Mouse (Mus musculus): Measurements from ENCODE around the gene Trpv4. TPM values are rescaled to one million over a fixed set of nuclear protein-coding genes. Genes with fewer than 3 reads are reported as not detected.

Gene Trpv4
- polyA plus RNA-seq, 1 experiment = 1.5 TPM

DNA sequence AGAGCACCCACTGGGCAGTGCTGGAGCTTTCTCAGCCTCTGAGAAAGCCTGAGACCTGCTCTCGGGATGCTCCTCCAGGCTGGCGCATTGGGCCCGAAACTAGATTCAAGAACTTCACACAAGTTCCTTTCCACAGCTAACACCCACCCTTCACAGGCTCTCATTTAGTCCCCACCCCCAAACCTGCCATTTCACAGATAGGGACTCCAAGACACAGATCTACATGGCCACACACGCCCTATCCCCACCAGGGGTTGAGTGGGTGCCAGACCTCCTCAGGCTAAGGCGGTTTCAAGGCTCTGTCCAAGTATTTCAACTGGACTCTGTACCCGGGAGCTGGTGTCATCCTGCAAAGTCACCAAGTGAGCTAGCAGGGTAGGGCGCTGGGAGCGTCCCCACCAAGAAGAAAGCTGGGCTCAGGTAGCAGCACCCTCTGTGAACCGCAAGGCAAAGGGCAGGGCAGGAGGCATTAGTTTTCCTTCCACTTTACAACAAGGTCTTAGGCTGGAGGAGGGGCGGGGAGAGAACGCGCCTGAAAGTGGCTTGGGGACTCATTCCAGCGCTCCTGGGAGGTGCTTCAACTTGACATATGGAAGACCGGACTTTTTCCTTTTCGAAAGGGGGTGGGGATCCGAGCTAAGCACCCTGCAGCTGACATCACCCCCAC, 31.6 kb upstream of the Trpv4 start:
- peaks cover 22% of the 10 kb centered on the region for H3K27me3 ChIP-seq (replicated peaks)
- H3K9me3 ChIP-seq = no peaks in the 10 kb centered on the region
- TF ChIP-seq GATA1 (IDR thresholded peaks at IDR 0.05; ENCODE audit: borderline replicate concordance, low read length) (no peak), FLI1 (IDR thresholded peaks at IDR 0.05; ENCODE audit: low read length) (no peak)
- H3K4me3 ChIP-seq (replicated peaks) = peak overlapping the region; percentile 98
- H3K36me3 ChIP-seq (replicated peaks; ENCODE audit: low read length) = peaks cover 10% of the 10 kb centered on the region
- H3K4me1 ChIP-seq = peaks cover 54% of the 10 kb centered on the region

DNA sequence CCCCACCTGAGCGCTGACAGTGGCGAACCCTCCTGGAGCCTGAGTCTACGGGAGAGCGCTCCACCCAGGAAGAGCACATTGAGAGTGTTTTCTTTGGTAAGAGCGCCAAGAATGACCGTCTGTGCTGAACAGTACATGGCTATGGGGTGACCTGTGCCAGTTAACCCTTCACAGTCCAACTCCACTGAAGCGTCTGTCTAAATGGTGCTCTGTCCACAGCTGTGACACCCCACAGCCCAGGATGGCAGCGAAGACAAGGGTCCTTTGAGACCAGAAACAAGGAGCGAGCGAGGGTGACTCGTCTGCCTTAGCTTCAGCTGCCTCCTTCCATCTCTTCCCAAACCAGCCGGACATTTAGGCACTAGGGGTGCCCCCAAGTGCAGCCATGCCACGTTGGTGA, 30.5 kb upstream of the Trpv4 start:
- peaks cover 65% of the 10 kb centered on the region for H3K4me1 ChIP-seq
- TF ChIP-seq FLI1 (IDR thresholded peaks at IDR 0.05; ENCODE audit: low read length) (no peak), GATA1 (IDR thresholded peaks at IDR 0.05; ENCODE audit: borderline replicate concordance, low read length) (no peak)
- H3K4me3 ChIP-seq (replicated peaks) = peak overlapping the region; percentile 5
- H3K36me3 ChIP-seq (replicated peaks; ENCODE audit: low read length) = peaks cover 10% of the 10 kb centered on the region
- H3K9me3 ChIP-seq = no peaks in the 10 kb centered on the region
- peaks cover 12% of the 10 kb centered on the region for H3K27me3 ChIP-seq (replicated peaks)

DNA sequence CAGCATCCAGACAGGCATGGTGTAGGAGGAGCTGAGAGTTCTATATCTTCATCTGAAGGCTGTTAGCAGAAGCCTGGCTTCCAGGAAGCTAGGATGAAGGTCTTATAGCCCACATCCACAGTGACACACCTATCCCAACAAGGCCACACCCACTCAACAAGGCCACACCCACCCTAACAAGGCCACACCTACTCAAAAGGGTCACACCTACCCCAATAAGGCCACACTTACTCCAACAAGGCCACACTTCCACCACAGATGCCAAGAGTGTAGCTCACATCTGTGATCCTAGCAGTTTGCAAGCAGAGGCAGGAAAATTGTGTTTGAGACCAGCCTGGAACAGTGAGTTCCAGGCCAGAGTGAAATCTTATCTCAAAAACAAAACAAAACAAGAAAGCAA, 29.7 kb upstream of the Trpv4 start:
- no peak overlapping the region for H3K4me3 ChIP-seq (replicated peaks)
- TF ChIP-seq FLI1 (IDR thresholded peaks at IDR 0.05; ENCODE audit: low read length) (no peak), GATA1 (IDR thresholded peaks at IDR 0.05; ENCODE audit: borderline replicate concordance, low read length) (no peak)
- no peaks in the 10 kb centered on the region for H3K9me3 ChIP-seq
- peaks cover 63% of the 10 kb centered on the region for H3K4me1 ChIP-seq
- H3K27me3 ChIP-seq (replicated peaks) = peaks cover 6% of the 10 kb centered on the region
- H3K36me3 ChIP-seq (replicated peaks; ENCODE audit: low read length) = peaks cover 10% of the 10 kb centered on the region

DNA sequence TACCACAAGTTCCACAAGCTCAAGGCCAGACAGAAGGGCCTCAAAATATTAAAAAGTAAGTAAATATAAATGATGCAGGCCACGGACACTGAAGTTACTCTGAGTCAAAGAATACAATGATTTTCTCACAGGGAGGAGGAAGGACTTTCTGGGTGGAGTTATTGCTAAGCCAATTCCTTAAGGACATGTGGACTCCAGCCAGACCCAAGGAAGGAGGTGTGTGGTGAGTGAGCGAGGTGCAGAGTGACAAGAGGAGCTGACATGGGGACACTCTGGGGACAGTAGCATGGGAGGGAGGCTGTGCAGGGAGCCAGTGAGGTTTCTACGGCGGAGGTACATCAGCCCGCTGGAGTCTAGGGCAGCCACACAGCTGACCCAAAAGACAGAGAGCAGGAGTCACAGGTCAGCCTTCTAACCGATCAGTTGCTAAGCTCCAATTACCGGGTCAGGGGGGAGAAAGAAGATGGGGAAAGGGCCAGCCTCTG, 28.5 kb upstream of the Trpv4 start:
- Histone ChIP-seq H3K9me3 (no peaks in the 10 kb centered on the region), H3K36me3 (replicated peaks; ENCODE audit: low read length) (peaks cover 13% of the 10 kb centered on the region), H3K4me3 (replicated peaks) (no peak overlapping the region), H3K27me3 (replicated peaks) (no peaks in the 10 kb centered on the region), H3K4me1 (peaks cover 66% of the 10 kb centered on the region)
- TF ChIP-seq GATA1 (IDR thresholded peaks at IDR 0.05; ENCODE audit: borderline replicate concordance, low read length) = no peak
- TF ChIP-seq FLI1 (IDR thresholded peaks at IDR 0.05; ENCODE audit: low read length) = no peak

- TF ChIP-seq GATA1 (IDR thresholded peaks at IDR 0.05; ENCODE audit: borderline replicate concordance, low read length) (no peak), FLI1 (IDR thresholded peaks at IDR 0.05; ENCODE audit: low read length) (no peak)
- Histone ChIP-seq H3K4me1 (peaks cover 69% of the 10 kb centered on the region), H3K36me3 (replicated peaks; ENCODE audit: low read length) (peaks cover 13% of the 10 kb centered on the region), H3K27me3 (replicated peaks) (no peaks in the 10 kb centered on the region), H3K4me3 (replicated peaks) (no peak overlapping the region), H3K9me3 (no peaks in the 10 kb centered on the region)
Observed at GRCm38 (mm10) chr5:114685986-114686385, 27.8 kb upstream of the Trpv4 start.

DNA sequence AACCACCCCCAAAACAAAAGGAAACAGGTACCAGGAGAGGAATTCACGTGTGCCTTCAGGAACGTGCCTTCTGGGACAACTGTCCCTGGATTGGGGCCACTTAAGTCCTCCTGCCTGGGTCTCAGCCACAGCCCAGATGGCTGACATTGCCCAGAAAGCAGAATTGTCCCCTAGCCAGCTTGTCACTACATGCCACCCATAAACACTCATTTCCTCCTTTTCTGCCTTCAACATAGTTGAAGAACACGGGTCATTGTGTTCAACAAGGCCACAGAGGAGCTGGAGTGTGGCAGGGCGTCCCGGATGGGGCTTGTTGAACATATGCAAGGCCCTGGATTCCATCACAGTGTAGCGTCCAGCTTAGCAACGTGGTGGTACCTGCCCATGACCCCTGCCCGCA, 23.5 kb upstream of the Trpv4 start:
- peaks cover 40% of the 10 kb centered on the region for H3K36me3 ChIP-seq (replicated peaks; ENCODE audit: low read length)
- no peak overlapping the region for H3K4me3 ChIP-seq (replicated peaks)
- no peaks in the 10 kb centered on the region for H3K9me3 ChIP-seq
- no peaks in the 10 kb centered on the region for H3K27me3 ChIP-seq (replicated peaks)
- H3K4me1 ChIP-seq = peaks cover 50% of the 10 kb centered on the region
- TF ChIP-seq FLI1 (IDR thresholded peaks at IDR 0.05; ENCODE audit: low read length) (no peak), GATA1 (IDR thresholded peaks at IDR 0.05; ENCODE audit: borderline replicate concordance, low read length) (no peak)

DNA sequence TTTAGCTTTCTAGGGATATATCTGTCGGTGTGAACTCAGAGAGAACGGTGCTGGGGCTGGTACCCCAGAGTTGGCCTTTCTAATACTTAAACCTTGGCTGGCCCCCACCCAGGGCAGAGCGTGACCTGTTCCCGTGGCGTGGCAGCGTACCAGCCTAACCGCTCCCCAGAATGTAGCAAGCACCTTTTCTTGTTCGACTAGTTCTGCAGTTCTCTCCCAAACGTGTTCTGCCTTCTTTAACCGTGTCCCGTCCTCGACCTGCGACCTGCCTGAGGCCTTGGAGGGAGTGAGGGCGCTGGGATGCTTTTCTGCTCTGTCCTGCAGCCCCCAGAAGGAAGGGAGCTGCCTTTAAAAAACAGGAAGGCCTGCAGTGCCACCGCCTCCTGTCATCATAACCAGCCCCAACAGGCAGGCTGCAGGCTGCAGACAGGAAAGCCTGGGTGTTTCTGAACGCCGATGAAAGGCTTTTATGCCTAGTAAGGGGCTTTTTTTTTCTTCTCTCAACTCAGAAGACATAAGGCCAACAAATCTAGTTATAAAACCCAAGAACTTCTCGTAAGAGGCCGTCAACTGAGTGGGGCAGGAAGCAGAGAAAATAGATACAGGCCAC, 22.6 kb upstream of the Trpv4 start:
- H3K9me3 ChIP-seq = no peaks in the 10 kb centered on the region
- TF ChIP-seq GATA1 (IDR thresholded peaks at IDR 0.05; ENCODE audit: borderline replicate concordance, low read length) = no peak
- no peak for TF ChIP-seq FLI1 (IDR thresholded peaks at IDR 0.05; ENCODE audit: low read length)
- peaks cover 49% of the 10 kb centered on the region for H3K36me3 ChIP-seq (replicated peaks; ENCODE audit: low read length)
- no peaks in the 10 kb centered on the region for H3K27me3 ChIP-seq (replicated peaks)
- peaks cover 48% of the 10 kb centered on the region for H3K4me1 ChIP-seq
- H3K4me3 ChIP-seq (replicated peaks) = no peak overlapping the region

DNA sequence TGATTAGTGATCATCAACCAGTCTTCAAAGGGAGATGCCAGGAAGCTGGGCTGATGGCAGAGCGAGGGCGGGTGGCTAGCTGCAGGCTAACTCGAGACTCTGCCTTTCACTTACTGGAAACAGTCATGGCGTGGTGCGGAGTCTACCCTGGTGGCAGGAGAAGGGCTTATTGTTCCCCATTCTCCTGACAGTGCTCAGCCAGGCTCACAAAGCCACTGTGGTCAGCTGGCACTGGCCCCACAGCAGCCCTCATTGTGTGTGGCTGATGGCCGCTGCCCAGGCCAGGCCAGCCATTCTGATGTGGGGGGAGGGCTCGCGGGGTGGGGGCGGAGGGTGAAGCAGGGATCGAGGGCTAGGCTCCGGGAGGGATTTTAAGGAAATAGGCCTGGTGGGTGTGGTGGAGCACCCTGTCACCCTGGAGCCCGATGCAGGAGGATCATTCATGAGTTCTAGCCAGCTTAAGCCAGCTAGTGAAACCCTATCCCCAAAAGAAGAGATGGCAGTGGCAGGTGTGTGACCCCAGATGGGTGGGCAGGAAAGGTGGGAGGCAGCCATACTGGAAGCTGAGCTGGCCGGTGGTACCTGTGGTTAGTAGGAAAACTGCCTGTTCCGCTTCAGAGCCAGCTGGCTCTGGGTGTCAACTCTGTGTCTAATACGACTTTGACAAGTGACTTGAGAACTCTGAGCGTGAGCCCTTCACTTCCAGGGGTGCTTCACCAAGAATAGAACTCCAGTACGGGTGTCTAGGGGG, 21.8 kb upstream of the Trpv4 start:
- no peaks in the 10 kb centered on the region for H3K27me3 ChIP-seq (replicated peaks)
- no peak overlapping the region for H3K4me3 ChIP-seq (replicated peaks)
- peaks cover 40% of the 10 kb centered on the region for H3K4me1 ChIP-seq
- no peak for TF ChIP-seq FLI1 (IDR thresholded peaks at IDR 0.05; ENCODE audit: low read length)
- H3K36me3 ChIP-seq (replicated peaks; ENCODE audit: low read length) = peaks cover 57% of the 10 kb centered on the region
- H3K9me3 ChIP-seq = no peaks in the 10 kb centered on the region

- no peaks in the 10 kb centered on the region for H3K9me3 ChIP-seq
- TF ChIP-seq FLI1 (IDR thresholded peaks at IDR 0.05; ENCODE audit: low read length) (no peak), GATA1 (IDR thresholded peaks at IDR 0.05; ENCODE audit: borderline replicate concordance, low read length) (no peak)
Observed at GRCm38 (mm10) chr5:114674594-114674993, 16.4 kb upstream of the Trpv4 start.

GRCm38 (mm10) chr5:114673114-114673513, 14.9 kb upstream of the Trpv4 start:
- Histone ChIP-seq H3K27me3 (replicated peaks) (no peaks in the 10 kb centered on the region), H3K4me3 (replicated peaks) (no peak overlapping the region), H3K9me3 (no peaks in the 10 kb centered on the region), H3K4me1 (peaks cover 5% of the 10 kb centered on the region), H3K36me3 (replicated peaks; ENCODE audit: low read length) (peaks cover 72% of the 10 kb centered on the region)
- TF ChIP-seq GATA1 (IDR thresholded peaks at IDR 0.05; ENCODE audit: borderline replicate concordance, low read length) = no peak
- no peak for TF ChIP-seq FLI1 (IDR thresholded peaks at IDR 0.05; ENCODE audit: low read length)

More at GRCm38 (mm10) chr5:114674594-114674993, 16.4 kb upstream of the Trpv4 start:
- peaks cover 81% of the 10 kb centered on the region for H3K36me3 ChIP-seq (replicated peaks; ENCODE audit: low read length)
- H3K4me1 ChIP-seq = peaks cover 6% of the 10 kb centered on the region
- H3K4me3 ChIP-seq (replicated peaks) = no peak overlapping the region
- no peaks in the 10 kb centered on the region for H3K27me3 ChIP-seq (replicated peaks)

Measured in megakaryocyte, embryonic 14.5 days (primary cell).